Mouse (Mus musculus): ENCODE data around the gene Taf7l. TPM values are rescaled to one million over a fixed set of nuclear protein-coding genes. Genes with fewer than 3 reads are reported as not detected.

Gene Taf7l
- polyA plus RNA-seq, 1 experiment from 2014 or later = not detected

DNA sequence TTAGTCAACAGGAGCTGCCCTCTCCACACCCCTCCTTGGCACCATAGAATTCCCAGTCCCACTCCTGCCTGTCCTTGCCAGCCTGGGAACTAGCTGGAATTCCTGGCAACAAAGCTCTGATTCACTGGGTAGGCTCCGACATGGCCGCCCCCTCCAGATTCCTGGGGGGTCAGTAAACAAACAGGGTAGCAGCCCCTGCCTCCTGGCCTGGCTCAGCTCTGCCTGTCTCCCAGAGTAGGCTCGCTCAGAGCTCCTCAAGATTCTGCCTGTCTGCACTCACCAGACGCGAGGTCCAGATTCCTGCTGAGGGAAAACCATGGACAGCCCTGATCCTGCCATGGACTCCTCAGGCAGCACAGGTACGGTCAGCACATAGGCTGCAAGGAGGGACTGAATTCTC is 49.5 kb downstream of the Taf7l start:
- no peak overlapping the region for H3K27ac ChIP-seq (ENCODE audit: low read depth, low read length)
- no peak overlapping the region for H3K4me3 ChIP-seq (ENCODE audit: low read depth, low read length)
- WGBS (ENCODE audit: insufficient replicate concordance) = 57% methylated on average over 6 of the region's 6 CpGs
- H3K9ac ChIP-seq (ENCODE audit: low read depth, low read length) = no peak overlapping the region
- H3K4me1 ChIP-seq (ENCODE audit: control insufficient read depth, insufficient read depth, low read length) = no peaks in the 10 kb centered on the region
- no peaks in the 10 kb centered on the region; the same call in 1 of the 2 replicates for H3K9me3 ChIP-seq (replicated peaks; ENCODE audit: control insufficient read depth, low read length)
- no peaks in the 10 kb centered on the region for H3K36me3 ChIP-seq (ENCODE audit: control insufficient read depth, insufficient read depth, low read length)
- no peak overlapping the region for H3K4me2 ChIP-seq
- no peak for ATAC-seq (replicated peaks; ENCODE audit: insufficient number of reproducible peaks, low FRiP score, low TSS enrichment)
- no peaks in the 10 kb centered on the region for H3K27me3 ChIP-seq (ENCODE audit: control insufficient read depth, insufficient read depth, low read length)

DNA sequence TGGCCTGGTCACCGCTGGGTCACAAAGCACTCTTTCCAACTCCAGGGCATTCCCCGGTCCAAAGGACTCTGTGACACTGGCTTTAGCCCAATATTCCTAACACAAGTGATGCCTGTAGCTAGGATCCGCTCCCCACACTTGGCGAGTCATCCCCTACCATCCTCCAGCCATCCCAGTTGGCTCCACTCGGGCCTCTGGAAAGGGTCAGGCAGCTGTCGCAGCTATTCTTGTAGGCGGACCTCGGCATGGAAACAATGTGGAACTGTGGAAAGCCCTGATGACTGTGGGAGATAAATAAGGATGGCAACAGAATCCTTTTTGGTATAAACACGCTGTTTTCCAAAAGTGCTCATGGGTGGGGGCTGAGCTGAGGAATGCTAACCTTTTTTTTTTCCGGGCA is 50.5 kb downstream of the Taf7l start:
- Histone ChIP-seq H3K4me1 (ENCODE audit: control insufficient read depth, insufficient read depth, low read length) (no peaks in the 10 kb centered on the region), H3K27ac (ENCODE audit: low read depth, low read length) (no peak overlapping the region), H3K36me3 (ENCODE audit: control insufficient read depth, insufficient read depth, low read length) (no peaks in the 10 kb centered on the region), H3K4me3 (ENCODE audit: low read depth, low read length) (no peak overlapping the region), H3K4me2 (no peak overlapping the region), H3K9ac (ENCODE audit: low read depth, low read length) (no peak overlapping the region), H3K9me3 (replicated peaks; ENCODE audit: control insufficient read depth, low read length) (no peaks in the 10 kb centered on the region; the same call in 1 of the 2 replicates), H3K27me3 (ENCODE audit: control insufficient read depth, insufficient read depth, low read length) (no peaks in the 10 kb centered on the region)
- ATAC-seq (replicated peaks; ENCODE audit: insufficient number of reproducible peaks, low FRiP score, low TSS enrichment) = no peak
- WGBS (ENCODE audit: insufficient replicate concordance) = 67% methylated on average over 10 of the region's 10 CpGs

DNA sequence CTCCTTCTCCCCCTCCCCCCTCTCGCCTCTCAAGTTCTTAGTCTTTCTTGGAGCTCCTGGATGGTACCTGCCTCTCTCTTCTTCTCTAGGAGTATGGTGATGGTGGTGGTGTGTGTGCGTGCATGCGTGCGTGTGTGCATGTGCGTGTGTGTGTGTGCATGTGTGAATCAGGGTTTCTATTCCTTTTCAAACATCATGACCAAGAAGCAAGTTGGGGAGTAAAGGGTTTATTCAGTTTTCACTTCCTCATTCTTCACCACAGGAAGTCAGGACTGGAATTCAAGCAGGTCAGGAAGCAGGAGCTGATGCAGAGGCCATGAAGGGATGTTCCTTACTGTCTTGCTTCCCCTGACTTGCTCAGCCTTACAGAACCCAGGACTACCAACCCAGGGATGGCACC is 52.0 kb downstream of the Taf7l start:
- ATAC-seq (replicated peaks; ENCODE audit: insufficient number of reproducible peaks, low FRiP score, low TSS enrichment) = no peak
- H3K9ac ChIP-seq (ENCODE audit: low read depth, low read length) = no peak overlapping the region
- WGBS (ENCODE audit: insufficient replicate concordance) = 93% methylated on average over 4 of the region's 5 CpGs

DNA sequence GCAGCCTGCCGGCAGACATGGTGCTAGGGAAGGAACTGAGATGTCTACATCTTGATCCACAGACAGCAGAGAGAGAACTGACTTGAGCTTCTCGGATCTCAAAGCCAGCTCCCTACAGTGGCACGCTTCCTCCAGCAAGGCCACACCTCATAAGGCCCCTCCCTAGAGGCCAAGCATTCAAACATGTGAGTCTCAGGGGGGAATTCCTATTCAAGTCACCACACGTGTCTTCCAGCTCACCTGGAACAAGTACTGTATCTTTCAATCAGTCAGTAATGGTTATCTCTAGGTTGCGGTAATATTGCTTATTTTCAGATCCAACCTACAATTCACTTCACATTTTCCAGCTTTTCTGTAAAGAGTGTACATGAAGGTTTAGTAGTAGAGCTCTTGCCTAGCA is 56.2 kb downstream of the Taf7l start:
- H3K9me3 ChIP-seq (replicated peaks; ENCODE audit: control insufficient read depth, low read length) = no peaks in the 10 kb centered on the region
- no peak overlapping the region for H3K4me2 ChIP-seq
- 72% methylated on average over 5 of the region's 5 CpGs for WGBS (ENCODE audit: insufficient replicate concordance)
- ATAC-seq (replicated peaks; ENCODE audit: insufficient number of reproducible peaks, low FRiP score, low TSS enrichment) = no peak
- H3K27ac ChIP-seq (ENCODE audit: low read depth, low read length) = no peak overlapping the region
- no peaks in the 10 kb centered on the region for H3K36me3 ChIP-seq (ENCODE audit: control insufficient read depth, insufficient read depth, low read length)
- H3K27me3 ChIP-seq (ENCODE audit: control insufficient read depth, insufficient read depth, low read length) = no peaks in the 10 kb centered on the region
- no peak overlapping the region for H3K9ac ChIP-seq (ENCODE audit: low read depth, low read length)
- no peaks in the 10 kb centered on the region for H3K4me1 ChIP-seq (ENCODE audit: control insufficient read depth, insufficient read depth, low read length)
- no peak overlapping the region for H3K4me3 ChIP-seq (ENCODE audit: low read depth, low read length)

More for the DNA sequence above, 52.0 kb downstream of the Taf7l start:
- H3K27me3 ChIP-seq (ENCODE audit: control insufficient read depth, insufficient read depth, low read length) = no peaks in the 10 kb centered on the region
- H3K4me2 ChIP-seq = no peak overlapping the region
- H3K36me3 ChIP-seq (ENCODE audit: control insufficient read depth, insufficient read depth, low read length) = no peaks in the 10 kb centered on the region
- no peaks in the 10 kb centered on the region; the same call in 1 of the 2 replicates for H3K9me3 ChIP-seq (replicated peaks; ENCODE audit: control insufficient read depth, low read length)
- H3K27ac ChIP-seq (ENCODE audit: low read depth, low read length) = no peak overlapping the region
- no peak overlapping the region for H3K4me3 ChIP-seq (ENCODE audit: low read depth, low read length)
- H3K4me1 ChIP-seq (ENCODE audit: control insufficient read depth, insufficient read depth, low read length) = no peaks in the 10 kb centered on the region

DNA sequence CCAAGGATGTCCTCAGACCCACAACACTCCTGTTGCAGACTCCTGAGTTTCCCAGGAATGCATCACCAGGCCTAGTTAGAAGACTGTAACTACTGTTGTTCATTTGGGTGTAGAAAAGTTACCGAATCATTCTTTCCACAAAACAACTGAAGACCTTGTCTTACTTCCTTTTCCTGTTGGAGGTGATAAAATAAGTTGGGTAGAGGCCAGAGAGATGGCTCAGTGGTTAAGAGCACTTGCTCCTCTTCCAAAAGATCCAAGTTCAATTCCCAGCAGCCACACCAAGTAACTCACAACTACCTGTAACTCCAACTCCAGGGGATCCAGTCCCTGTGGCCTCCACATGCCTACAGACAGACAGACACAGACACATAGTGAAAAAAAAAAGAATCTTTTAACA is 64.2 kb downstream of the Taf7l start:
- ATAC-seq (replicated peaks; ENCODE audit: insufficient number of reproducible peaks, low FRiP score, low TSS enrichment) = no peak
- 70% methylated on average over 1 of the region's 1 CpGs for WGBS (ENCODE audit: insufficient replicate concordance)
- no peak overlapping the region for H3K4me2 ChIP-seq
- no peak overlapping the region for H3K9ac ChIP-seq (ENCODE audit: low read depth, low read length)
- H3K36me3 ChIP-seq (ENCODE audit: control insufficient read depth, insufficient read depth, low read length) = no peaks in the 10 kb centered on the region
- H3K27me3 ChIP-seq (ENCODE audit: control insufficient read depth, insufficient read depth, low read length) = no peaks in the 10 kb centered on the region
- H3K27ac ChIP-seq (ENCODE audit: low read depth, low read length) = no peak overlapping the region
- no peaks in the 10 kb centered on the region for H3K4me1 ChIP-seq (ENCODE audit: control insufficient read depth, insufficient read depth, low read length)
- H3K9me3 ChIP-seq (replicated peaks; ENCODE audit: control insufficient read depth, low read length) = no peaks in the 10 kb centered on the region
- H3K4me3 ChIP-seq (ENCODE audit: low read depth, low read length) = no peak overlapping the region

Other genes with a start within 250 kb of the Taf7l start
- gene Trmt2b, start 199.5 kb downstream of the Taf7l start, polyA plus RNA-seq (2014; fragmentation: Nextera tagmentation; extraction: Ambion mirVana) = 31.4 and 33.1 TPM in 2 replicates
- gene Tmem35a, start 181.3 kb downstream of the Taf7l start, polyA plus RNA-seq (2014; fragmentation: Nextera tagmentation; extraction: Ambion mirVana) = 2.8 and 3.6 TPM in 2 replicates
- gene Cenpi, start 168.4 kb downstream of the Taf7l start, polyA plus RNA-seq (2014; fragmentation: Nextera tagmentation; extraction: Ambion mirVana) = 28.6 and 28.7 TPM in 2 replicates
- 0.59 and 0.93 TPM in 2 replicates for gene Drp2, start 71.9 kb downstream of the Taf7l start, polyA plus RNA-seq (2014; fragmentation: Nextera tagmentation; extraction: Ambion mirVana)
- gene Timm8a1, start 65.4 kb upstream of the Taf7l start, polyA plus RNA-seq (2014; fragmentation: Nextera tagmentation; extraction: Ambion mirVana) = 79.3 and 82.1 TPM in 2 replicates
- gene Btk, start 107.1 kb upstream of the Taf7l start, polyA plus RNA-seq (2014; fragmentation: Nextera tagmentation; extraction: Ambion mirVana) = 1.4 and 2.1 TPM in 2 replicates
- gene Rpl36a, start 109.2 kb upstream of the Taf7l start, polyA plus RNA-seq (2014; fragmentation: Nextera tagmentation; extraction: Ambion mirVana) = 303 TPM in 2 replicates
- 3.7 TPM in 2 replicates for gene Gla, start 124.6 kb upstream of the Taf7l start, polyA plus RNA-seq (2014; fragmentation: Nextera tagmentation; extraction: Ambion mirVana)
- 83.0 and 125 TPM in 2 replicates for gene Hnrnph2, start 124.7 kb upstream of the Taf7l start, polyA plus RNA-seq (2014; fragmentation: Nextera tagmentation; extraction: Ambion mirVana)
- gene Armcx4, start 210.0 kb upstream of the Taf7l start, polyA plus RNA-seq (2014; fragmentation: Nextera tagmentation; extraction: Ambion mirVana) = 4.6 and 5.1 TPM in 2 replicates
- gene Armcx1, start 241.5 kb upstream of the Taf7l start, polyA plus RNA-seq (2014; fragmentation: Nextera tagmentation; extraction: Ambion mirVana) = 36.1 and 40.5 TPM in 2 replicates